Mouse (Mus musculus): ENCODE data around the gene Gm4450.

DNA sequence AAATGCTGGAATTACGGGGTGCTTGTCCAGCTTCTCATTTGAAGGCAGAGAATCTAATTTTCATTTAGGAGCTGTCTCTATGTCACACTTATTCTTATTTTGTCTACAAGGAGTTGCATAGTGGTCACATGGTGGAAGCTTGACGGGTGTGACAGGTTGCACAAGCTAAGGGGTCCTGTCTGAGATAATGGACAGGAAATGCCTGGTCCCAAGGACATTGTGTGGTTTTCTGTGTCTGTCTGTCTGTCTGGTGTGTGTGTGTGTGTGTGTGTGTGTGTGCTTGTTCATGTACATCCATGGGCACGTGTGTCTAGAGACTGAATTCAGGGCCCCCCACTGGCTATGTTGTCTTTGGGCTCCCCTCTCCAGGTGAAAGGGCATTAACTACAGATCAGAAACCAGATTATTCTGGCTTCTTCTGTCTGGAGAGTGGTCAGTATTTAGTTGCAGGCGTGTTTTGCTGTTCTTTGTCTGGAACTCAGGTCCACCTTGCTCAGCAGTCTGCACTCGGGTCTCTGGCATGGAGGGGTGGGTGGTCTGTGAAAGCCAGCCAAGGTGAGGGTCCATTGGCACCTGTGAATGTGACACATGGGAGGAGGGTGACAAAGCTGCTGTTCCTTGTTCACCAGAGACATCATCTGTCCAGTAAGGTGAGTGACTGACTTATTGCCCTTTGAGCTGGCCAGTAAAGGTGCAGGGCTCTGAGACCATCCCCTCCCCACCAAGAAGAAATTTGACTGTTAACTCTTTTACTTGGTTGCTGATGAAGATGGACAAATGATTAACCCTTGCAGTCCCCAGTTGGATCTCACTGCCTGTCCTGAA, 40.3 kb downstream of the Gm4450 start:
- TF ChIP-seq CTCF (IDR thresholded peaks at IDR 0.05; ENCODE audit: low read depth) (no peak), EP300 (IDR thresholded peaks at IDR 0.05; ENCODE audit: low read depth) (no peak)

All from heart, postnatal 0 days (tissue).